Mouse (Mus musculus) regulatory T cell (primary cell): ENCODE measurements at regions not wholly inside any gene's neighbourhood (a gene's known extent, or its start where the extent isn't known, plus 50 kb on each side); places are given as distances from the start of the nearest gene placed in this dataset.
"Not testable (repeated sequence)": the region's sequence is repeated elsewhere in the genome, so short reads cannot be mapped to it uniquely, and the experiment has no call there.

Source experiments
- in situ Hi-C: fragments of 300-600 bp; cut with MboI, MseI; formaldehyde crosslinking; loops from one replicate; pipeline ENCODE4 v1.15.1; 2025; ENCODE audit warnings: high pct_unique_total_duplicates

GRCm38 (mm10) chr2:146723671-146724070 is 132.0 kb upstream of the Kiz start:
- in situ Hi-C loops = no loop called here

- in situ Hi-C loops = no loop called here
These were observed 131.5 kb upstream of the Kiz start for GRCm38 (mm10) chr2:146724142-146724679.

DNA sequence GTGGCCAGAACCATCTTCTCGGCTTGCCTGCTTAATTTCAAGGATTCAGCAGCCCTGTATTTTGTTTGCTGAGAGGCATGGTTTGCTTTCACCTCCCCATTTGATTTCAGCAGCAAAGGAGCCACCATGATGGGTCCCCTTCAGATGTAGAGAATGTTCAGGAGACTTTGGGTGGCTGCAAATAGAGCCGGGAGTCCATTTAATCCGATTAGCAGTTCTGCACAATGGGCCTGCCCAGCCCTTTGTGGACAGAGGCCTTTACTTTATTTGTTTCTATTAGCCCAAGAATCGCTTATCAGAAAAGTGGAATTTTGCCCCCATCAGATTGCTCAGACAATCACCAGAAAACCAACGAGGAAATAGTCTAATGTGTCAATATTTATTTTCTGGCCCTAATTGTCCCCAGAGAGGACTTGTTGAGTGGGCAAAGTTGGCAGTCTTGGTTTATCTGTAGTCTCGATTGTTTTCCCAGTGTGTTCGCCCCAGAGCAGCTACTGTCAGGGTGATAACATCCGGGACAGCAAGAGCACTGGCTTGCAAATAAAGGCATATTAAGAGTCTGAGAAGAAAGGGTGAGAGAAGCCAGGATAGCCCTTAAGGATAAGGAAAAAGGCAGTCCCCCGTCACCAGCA is 130.6 kb upstream of the Kiz start:
- in situ Hi-C loops = no loop called here

DNA sequence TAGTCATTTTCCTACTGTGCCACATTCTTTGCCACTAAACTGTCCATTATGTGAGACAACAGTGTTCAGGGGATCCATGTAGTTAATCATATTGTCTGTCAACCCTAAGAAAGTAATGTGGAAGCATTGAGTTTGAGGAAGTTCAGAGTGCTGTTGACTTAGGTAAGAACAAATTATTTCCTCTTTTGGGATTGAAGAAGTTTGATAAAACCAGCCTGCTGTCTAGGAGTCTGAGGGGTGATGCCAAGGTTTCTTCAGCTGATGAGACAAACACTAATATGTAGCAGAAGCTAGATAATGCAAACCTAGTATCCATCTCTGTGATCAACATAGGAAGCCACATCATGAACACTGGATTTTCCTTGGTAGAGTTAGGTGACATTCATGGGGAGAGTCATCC is 127.0 kb upstream of the Kiz start:
- in situ Hi-C loops = no loop called here

DNA sequence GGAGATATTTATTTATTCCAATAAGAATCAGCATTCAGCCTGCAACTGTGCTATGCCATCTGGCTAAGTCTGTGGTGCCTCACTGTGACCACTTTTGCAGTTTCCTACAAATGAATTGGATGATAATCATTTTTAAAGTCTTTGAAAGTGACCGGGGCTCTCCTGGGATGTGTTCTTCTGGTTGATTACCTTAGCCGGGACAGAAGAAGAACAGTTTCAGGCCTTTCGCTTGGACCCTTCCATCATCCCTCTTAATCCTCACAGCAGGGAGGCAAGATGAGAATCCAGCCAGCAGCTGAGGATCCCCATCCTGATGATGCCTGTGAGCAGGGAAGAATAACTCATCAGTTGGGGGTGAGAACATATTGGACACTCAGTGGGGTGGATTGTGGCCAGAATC is 124.6 kb upstream of the Kiz start:
- in situ Hi-C loops = no loop called here

DNA sequence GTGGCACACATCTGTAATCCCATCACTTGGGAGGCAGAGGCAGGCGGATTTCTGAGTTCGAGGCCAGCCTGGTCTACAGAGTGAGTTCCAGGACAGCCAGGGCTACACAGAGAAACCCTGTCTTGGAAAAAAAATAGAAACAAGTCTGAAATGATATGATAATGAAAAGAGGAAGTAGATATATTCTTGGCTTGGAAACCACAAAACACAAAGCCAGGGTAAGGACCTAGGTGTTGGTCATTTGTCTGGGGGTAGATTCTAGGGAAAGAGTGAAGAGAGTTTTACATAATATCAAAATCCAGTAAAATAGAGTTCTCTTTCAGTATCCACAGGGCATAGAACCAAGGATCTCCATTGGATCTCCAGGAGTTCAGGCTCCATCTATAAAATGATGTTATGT is 122.8 kb upstream of the Kiz start:
- in situ Hi-C loops = not testable (repeated sequence)

DNA sequence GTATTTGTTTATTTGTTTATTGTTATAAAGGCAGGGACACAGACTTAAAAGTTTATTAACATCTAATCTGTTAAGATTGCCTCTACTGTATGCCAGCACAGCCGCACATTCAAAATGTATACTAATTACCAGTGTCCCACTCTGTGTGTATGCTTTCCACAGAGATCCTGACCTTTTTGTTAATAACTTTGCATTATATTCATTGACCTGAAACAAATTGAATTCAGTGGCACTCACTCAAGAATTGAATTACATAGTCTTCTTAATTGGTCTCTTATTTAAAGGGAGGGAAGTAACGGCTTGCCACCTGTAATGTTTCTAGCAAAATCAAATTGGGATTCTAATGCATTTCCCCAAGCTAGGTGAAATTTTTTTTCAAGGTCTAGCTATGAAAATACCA is 111.3 kb upstream of the Kiz start:
- in situ Hi-C loops = no loop called here

- in situ Hi-C loops = no loop called here
These were observed 110.5 kb upstream of the Kiz start for GRCm38 (mm10) chr2:146745012-146745682.

DNA sequence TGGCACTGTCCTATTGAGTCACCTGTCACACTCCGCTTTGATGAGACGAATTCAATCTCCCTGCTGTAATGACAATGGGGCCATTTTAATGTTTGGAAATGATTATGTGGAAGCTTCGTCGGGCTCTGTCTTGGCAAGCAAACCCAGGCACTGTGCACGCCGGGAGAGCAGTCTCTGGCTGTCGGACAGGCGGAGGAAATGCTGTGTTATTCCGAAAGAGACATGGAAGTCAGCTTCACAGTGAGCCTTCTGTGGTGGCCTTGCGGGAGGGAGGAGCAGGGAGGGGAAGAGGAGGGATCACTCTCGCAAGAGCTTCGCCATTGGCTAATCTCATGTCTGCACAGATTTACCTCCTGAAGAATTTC is 110.0 kb upstream of the Kiz start:
- in situ Hi-C loops = no loop called here

GRCm38 (mm10) chr2:146753988-146754387 is 101.7 kb upstream of the Kiz start:
- in situ Hi-C loops = no loop called here

DNA sequence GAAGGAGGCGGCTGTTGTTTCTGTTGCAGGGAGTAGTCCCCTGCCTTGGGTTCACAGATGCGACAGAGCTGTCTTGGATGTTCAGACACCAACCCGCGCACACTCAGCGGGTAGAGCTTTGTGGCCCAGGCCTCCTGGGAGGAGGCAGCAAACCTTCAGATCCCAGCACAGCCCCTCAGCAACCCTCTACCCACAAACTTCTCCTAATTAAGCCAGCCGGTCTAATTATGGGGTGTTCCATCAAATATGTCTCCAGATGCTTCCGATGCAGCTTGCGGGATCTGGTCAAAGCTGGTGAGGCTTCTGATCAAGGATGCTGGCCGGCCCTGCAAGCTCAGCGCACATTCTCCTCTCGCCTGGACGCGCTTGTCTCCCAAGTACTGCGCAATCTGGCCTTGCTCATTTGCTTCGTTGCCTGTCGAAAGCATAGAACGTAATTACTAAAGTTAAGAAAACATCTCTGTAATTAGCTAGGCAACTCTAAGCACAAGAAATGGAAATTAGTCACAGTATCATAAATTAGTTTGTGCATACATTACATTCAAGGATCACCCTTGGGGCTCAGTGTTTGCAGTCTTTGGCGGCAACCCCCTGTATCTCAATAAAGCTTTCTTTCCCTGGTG is 92.0 kb upstream of the Kiz start:
- in situ Hi-C loops = no loop called here

DNA sequence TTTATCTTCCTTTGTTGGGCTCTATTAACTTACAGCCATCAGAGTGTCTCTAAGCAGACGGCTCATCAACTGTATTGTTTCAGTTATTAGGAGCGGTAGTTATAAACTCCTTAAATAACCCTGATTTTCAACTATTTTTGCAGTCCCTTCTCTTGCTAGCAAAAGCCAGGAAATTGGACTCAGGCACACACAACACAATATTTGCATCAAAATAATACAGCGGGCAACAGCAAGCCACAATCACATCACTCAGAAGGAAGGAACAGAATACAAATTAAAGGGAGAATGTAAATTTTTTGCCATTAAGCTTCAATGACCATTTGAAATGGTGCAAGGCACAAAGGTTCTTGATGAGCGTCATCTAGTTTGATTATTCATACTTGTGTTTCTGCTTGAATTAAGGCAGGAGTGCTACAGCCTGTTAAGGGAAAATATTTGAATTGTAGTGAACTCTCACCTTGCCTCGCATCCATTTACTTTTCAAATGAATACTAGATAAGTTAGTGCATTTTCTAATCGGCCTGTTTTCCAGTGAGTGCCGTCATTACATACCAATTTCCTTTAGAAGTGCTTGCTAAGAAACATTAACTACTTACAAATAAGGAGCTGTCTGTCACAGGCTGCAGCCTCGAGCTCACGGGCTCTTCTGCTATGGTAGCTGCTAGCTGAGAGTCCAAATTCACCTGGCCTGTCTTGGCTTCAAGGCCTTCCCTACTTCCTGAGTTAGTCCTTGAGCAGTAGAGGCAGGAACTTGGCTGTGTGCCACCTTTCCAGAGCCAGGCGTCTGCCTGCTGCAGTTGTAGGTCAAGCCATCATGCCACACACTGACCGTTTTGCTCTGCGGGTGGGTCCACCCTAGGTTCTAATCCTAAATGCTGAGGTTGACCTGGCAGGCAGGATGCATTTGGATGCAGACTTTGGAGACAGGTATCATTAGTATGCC is 91.1 kb upstream of the Kiz start:
- in situ Hi-C loops = no loop called here

DNA sequence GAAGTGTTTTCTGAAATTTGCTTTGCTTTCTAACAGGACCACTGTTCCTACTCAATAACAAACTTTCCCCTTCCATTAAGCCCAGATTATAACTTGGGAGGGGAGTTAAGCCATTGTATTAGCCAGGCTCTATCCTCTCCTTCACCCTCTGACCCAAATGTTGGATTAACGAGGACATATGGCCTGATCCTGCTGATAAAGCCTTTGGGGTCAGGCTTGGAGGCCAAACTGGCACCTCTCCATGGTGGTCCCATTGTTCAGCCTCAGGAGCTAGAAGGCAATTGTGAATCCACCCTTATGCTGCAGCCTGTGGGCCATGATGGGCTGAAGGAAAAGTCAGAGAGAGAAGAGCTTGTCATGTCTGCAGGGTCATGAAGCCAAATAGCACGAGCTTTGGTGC is 80.8 kb upstream of the Kiz start:
- in situ Hi-C loops = no loop called here

- in situ Hi-C loops = no loop called here
These were observed 68.4 kb upstream of the Kiz start for GRCm38 (mm10) chr2:146787132-146787810.

DNA sequence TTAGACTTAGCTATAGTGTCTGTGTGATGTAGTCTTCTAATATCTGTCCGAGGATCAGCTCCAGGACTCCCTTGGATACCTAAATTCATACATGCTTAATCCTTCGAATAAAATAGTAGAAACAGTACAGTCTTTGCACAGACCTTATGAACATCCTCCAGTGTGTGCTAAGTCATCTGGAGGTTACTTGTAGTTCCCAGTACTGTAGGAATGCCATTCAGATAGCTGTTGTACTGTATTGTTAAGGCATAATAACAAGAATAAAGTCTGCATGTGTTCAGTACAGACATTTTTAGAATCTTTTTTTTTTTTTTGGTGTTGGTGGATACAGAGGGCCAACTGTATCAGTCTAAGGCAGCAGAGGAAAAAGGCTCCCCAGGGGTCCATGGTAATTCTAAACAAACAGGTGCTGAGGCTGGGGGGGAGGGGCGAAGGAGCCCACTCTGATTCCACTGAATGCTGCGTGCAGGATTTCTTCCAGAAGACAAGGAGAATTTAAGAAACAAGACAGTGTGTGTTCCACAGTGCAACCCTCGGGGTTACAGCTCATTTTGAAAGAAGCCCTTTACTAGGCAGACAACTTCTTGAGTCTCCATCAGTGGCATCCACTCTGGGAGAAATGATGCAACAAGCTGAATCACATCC is 67.7 kb upstream of the Kiz start:
- in situ Hi-C loops = no loop called here

- in situ Hi-C loops = no loop called here
These were observed 62.7 kb upstream of the Kiz start for GRCm38 (mm10) chr2:146792844-146793420.

GRCm38 (mm10) chr2:146802973-146803372 is 52.7 kb upstream of the Kiz start:
- in situ Hi-C loops = no loop called here
